Mouse (Mus musculus) thymus, postnatal 0 days (tissue): ENCODE data around the gene Lyg2. TPM values are rescaled to one million over a fixed set of nuclear protein-coding genes. Genes with fewer than 3 reads are reported as not detected.

Experiments
- DNase-seq: peaks from one replicate; pipeline ENCODE4 v3.0.0-alpha.2; 2015; ENCODE audit warnings: low spot score
- polyA plus RNA-seq: library from polyadenylated mRNA; unstranded; fragments of >200 nt; fragmentation: Nextera tagmentation; extraction: Ambion mirVana; gene quantifications from 2 replicates; pipeline ENCODE4 v1.2.1, GENCODE M21; 2015

The Lyg2 gene
- polyA plus RNA-seq = 0.22 and 0.25 TPM in 2 replicates

DNA sequence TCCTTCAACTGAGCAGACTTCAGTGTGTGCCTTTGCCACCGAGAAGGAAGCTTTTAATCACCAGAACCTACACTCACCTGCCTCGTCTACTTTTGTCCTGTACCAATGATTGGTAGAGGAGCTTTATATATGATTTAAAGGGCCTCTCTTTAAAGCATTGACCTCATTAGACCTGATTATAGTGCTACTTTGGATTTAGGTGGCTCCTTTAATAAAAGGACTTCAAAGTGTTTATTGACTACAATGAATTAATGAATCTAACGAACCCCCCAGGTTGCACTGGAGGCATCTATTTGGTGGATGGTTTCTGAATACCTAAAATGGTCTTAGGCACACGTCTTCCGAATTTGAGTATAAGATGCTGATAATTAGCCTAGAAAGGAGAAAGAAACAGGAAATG, at the start of gene Lyg2:
Gene Lyg2 (minus strand): TSS at position 101 of the 400 bp plus-strand sequence.
- DNase-seq = no peak

DNA sequence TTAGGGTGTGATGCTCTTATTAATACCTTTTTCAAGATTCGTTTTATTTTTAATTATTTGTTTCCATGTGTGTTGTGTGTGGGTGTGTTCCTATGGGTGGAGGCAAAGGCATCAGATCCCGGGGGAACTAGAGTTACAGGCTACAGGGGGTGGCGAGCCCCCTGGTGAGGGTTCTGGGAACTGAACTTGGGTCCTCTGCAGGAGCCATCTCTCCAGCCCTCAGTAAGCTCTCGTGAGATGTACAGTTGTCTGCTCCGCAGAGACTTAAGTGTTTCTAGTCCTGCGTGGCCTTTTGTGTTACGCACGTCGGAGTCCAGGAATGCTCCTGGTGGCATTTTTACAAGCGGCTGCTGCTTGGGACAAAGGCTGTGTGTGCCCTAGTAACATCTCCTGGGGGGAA, 49.3 kb upstream of the Lyg2 start:
- no peak for DNase-seq

DNA sequence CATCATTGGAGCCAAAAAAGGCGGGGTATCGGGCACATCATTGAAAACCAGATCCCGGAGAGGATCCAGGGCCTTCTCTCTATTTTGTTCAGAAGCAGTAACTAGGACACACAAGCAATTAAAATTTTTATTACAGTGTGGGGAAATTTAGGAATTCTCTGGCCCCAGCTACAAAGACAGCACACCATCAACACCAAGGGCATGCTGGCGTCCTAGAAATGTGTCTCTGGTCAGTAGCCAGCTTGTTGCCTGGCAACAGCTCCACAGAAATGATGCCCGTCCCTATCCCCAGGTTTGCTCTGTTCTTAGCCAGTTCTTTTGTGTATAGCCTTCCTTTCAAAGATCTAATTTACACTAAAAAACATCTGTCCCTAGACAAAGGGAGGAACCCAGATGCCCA, 43.2 kb upstream of the Lyg2 start:
- no peak for DNase-seq

DNA sequence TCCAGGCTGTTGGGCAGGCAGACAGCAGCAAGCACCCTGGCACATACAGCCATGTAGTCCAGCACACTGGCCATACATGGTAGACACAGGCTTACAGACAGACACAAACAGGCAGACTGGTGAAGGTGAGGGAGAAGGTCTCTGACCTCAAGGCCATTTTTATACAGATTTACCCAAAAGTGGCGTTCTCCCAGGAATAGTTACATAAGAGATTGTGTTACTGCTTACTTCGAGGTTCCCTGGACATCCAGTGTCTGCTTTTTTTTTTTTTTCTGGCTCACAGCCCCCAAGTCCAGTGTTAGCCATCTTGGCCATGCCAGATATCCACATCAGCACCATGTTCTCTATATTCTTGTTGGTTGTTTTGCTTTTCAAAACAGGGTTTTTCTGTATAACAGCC, 42.2 kb upstream of the Lyg2 start:
- DNase-seq = no peak

DNA sequence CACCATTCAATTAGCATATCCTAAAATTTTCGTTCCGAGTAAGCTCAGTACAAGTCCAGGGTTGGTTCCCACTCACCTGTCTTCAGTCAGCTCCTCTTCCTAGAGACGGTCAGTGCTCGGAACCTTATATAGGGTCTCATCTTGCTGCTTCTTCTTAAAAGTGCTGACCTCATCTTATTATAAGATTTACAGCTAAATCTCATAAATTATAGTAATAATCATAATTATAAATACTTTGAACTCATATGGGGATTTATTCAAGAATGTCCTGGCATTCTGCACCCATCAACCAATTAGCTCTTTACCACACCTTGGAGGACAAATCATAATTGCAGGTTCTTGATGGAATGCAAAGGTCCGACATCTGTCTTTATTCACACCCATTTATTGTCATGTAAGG, 41.4 kb upstream of the Lyg2 start, which contains the start of gene Lyg1:
Gene Lyg1 (minus strand): TSS at position 101 of the 400 bp plus-strand sequence.
- DNase-seq = no peak

DNA sequence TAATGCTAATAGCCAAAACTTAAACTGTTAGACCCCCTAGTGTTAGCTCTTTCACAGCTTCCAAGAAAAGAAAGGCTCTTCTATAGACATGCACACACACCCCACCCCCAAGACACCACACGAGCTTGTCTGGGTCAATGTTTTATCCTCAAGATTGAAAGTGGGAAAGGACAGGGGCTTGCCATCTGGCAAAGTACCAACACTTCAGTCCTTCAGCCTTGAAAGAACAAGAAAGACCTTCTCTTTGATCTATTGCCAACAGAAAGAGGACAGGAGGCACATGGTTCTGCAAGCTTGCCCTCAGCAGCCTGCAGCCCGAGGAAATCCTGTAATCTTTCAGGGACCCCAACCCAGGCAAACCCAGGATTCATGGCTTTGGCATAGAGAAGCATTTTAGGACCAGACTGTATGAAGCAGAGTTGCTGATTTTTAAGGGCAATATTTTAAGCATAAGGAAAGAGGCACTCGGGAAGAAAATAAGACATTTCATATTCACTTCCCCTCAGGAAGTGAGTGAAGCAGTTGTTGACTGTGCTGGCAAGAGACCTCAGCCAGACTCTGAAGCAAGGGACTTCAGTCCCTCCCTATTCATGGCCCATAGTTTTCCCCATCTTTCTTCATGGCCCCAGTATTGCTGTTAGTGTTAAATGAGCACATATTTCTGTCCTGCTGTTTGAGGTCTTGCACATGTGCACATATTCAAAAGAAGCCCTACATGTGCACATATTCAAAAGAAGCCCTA, 40.6 kb upstream of the Lyg2 start:
- no peak for DNase-seq

DNA sequence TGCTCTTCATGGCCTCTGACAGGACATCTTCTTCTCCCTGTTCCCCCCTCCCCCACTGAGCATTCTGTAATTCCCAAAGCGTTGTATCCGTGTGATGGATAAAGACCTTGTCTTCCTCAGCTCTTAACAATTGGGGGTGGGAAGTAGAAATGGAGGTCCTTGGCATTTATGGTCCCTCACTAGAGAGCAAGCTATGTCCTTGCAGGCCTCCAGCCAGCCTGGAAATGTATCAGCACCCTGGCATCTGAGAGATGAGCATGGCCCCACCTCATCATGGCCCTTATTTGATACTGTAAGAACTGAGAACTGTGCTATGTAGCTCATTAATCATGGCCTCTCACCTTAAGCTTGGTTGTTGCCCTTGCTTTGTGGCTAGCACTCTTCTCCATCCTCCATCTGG, 39.0 kb upstream of the Lyg2 start:
- DNase-seq = no peak

DNA sequence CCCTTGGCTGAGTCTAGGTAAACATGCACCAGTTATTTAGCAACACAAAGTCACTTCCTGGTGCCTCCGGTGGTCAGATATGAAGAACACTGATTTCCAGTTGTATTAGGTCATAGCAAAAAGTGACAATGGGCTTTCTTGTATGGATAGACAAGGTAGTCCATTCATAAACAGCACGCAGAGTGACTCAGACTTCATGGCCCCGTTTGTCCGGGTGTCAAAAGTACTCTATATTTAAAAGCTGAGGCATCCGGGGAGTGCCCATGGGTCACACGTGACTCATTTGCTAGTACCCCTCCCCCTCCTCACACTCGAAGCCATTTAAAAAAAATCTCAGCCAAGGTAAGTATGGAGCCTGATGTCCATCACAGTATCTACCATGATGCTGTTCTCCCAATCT, 38.5 kb upstream of the Lyg2 start:
- no peak for DNase-seq

DNA sequence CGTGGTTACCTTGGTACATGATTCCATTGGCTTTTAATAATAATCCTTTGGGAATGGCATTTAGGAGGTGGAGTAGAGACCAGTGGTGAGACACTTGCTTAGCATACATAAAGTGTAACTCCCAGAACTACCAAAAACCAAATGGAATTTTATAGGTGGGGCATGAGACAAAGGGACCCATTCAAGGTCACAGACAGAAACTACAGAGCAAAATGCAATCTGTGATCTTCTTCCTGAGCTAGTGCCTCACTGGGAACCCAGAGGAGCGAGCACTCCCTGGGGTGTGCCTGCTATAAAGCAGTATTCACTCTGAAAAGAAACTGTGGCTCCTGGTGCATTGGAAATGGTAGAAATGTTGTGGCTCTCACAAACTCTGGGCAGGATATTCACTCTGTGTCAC, 32.6 kb upstream of the Lyg2 start:
- DNase-seq = no peak

DNA sequence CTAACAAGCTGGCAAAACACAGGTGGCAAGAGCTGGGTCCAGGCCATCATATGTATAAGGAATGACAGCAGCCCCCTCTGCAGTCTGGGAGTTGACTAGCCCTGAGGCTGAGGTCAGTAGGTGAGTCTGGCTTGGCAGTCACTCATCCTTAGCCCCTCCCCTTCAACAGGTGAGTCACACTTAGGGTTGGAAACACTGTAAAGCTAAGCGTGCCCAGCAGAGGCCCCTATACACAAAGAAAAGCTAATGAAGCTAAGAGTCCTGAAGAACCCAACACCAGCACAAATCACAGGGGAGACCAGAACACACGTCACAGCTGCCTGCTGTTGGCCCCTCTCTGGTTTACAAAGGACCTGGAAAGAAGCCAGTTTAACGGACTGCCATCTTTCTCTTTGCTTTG, 15.5 kb upstream of the Lyg2 start:
- no peak for DNase-seq

- no peak for DNase-seq
Observed at GRCm38 (mm10) chr1:37925971-37926370, 9.7 kb upstream of the Lyg2 start.

GRCm38 (mm10) chr1:37922536-37922935, 6.2 kb upstream of the Lyg2 start:
- no peak for DNase-seq

DNA sequence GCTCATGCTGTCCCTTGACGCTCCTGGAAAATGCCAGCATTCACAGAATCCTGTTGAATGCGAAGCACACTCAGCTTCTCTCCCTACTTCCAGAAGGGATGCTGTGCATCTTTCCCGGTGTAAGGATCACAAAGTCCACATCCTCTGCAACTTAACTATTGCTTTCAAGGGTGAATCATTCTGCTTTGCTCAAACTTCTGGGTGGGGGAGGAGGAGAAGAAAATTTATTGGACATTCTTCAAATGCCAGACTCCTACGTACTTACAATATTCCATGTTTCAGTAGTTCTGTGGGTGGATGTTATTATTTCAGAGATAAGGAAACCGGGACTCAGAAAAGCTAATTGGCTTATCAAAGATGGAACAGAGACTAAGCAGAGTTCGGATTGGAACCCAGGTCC, 1.8 kb upstream of the Lyg2 start:
- DNase-seq = no peak

GRCm38 (mm10) chr1:37917666-37918065, 1.4 kb upstream of the Lyg2 start:
- DNase-seq = no peak

DNA sequence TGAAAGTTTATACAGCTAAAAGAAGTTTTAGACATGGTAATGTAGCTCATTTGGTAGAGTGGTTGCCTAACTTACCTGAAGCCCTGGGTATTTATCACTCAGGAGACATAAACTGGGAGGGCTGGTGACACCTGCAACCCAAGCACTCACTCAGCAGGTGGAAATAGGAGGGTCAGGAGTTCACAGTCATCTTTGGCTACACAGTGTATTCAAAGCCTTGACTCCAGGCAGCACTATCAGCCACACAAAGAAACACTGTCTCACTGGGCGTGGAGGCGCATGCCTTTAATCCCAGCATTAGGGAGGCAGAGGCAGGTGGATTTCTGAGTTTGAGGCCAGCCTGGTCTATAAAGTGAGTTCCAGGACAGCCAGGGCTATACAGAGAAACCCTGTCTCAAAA, 3.5 kb downstream of the Lyg2 start:
- no peak for DNase-seq

DNA sequence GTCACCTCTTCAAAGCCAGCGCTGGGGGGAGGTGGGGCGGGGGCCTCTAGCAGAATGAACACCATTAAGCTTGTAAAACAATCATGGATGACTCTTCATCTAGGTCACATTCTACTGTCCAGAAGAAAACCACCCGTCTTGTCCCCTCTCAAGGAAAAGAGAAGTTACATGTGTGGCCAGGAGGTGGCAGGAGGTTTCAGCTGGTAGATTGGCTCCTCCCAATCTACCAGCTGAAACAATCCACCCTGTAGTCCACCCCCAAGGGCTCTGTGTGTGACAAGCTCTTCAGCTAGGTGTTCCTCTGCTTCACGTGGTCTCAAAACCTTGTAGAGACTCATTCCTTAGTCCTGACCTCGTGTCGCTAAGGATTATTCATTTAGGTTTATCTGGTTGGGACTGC, 13.1 kb downstream of the Lyg2 start:
- peak; percentile 8 for DNase-seq

DNA sequence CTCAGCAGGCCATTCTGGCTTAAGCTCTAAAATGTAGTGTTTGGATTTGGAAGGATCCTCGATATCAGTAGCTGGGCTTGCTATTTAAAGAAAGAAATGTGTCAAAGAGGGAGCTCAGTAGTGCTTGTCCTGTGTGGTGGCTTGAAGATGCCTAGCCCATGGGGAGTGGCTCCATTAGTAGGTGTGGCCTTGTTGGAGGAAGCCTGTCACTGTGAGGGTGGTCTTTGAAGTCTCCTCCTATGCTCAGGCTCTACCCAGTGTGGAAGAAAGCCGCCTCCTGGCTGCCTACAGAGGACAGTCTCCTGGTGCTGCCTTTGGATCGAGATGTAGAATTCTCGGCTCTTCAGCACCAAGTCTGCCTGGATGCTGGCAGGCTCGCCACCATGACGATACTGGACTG, 16.0 kb downstream of the Lyg2 start:
- DNase-seq = no peak

DNA sequence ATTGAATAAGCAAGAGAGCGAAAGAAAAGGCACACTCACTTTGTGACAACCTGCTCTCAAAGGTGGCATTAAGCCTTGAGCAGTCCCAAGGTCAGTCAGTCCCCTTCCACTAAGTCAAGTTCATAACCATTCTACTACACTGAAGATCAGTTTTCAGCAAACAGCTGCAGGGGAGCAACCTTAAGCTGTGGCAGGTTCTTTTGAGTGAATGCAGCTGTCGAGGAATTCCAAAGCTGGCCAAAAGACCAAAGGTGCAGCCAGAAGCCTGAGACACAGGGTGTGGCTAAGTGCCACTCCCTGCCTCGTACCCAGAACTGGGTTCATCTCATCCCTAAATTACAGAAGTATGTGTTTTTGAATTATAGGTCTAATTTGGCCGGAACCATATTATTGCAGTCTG, 16.5 kb downstream of the Lyg2 start:
- no peak for DNase-seq

DNA sequence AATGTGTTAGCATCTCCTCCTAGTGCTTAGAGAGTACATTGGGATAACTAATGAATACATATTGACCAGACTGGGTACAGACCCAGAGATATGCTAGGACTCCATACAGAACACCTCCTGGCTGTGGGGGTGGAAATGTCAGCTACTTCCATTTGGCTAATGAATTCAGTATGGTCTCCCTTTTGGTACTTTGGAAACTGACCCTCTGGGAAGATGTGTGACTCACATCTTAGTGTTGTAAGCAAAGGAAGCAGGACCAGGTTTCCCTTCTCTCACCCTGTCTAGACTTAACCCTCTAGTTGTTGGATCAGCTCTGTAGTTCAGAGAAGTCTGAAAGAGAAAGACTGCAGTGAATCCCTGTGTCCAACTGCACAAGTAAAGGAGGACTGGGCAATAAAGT, 21.7 kb downstream of the Lyg2 start:
- no peak for DNase-seq

- peak; percentile 22 for DNase-seq
Observed at GRCm38 (mm10) chr1:37891400-37891799, 24.9 kb downstream of the Lyg2 start.

DNA sequence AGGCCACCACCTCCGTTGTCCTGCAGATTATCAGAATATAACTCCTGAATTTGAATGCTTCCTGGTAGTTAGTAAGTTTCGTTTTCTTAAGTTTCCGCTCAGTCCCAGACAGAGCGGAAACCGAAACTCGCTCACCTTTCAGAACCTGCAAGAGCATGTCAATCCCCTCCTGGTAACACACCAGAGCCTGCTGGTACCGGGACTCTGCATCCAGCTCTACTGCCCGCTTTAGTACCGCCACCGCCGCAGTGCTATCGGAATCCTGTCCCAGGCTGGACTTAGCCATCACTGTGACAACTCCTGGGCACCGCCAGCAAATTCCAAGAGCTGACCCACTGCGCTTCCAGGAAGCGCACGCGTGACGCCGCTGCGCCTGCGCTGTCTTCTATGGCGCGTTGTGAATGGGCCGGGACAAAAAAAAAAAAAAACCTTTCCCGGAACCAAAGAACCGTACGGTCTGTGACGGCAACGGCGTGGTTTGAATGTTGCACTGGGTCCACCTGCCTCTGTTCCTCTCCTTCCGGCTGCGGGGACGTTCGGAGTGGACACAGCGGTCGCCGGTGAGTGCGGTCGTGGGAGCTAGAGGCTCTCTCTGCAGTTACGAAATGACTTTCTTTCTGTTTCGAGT, 26.2 kb downstream of the Lyg2 start, which contains the start of the genes Mitd1 and Mrpl30:
Gene Mitd1 (minus strand): TSS at position 387 of the 628 bp plus-strand sequence.
Gene Mrpl30 (plus strand): TSS at position 453 of the 628 bp plus-strand sequence.
- peak; percentile 91 for DNase-seq

- peak; percentile 14 for DNase-seq
Observed at GRCm38 (mm10) chr1:37889206-37889605, 27.1 kb downstream of the Lyg2 start.

GRCm38 (mm10) chr1:37884451-37884850, 31.8 kb downstream of the Lyg2 start:
- DNase-seq = peak; percentile 62
